Mouse (Mus musculus) CH12.LX (cell line): Measurements from ENCODE around the gene Pmf1. TPM values are rescaled to one million over a fixed set of nuclear protein-coding genes. Genes with fewer than 3 reads are reported as not detected.

Source experiments
- DNase-seq: peaks from one replicate; pipeline ENCODE4 v3.0.0-alpha.2; 2013; ENCODE audit errors: extremely low read depth
- H3K27ac ChIP-seq: 2 replicates; pipeline ENCODE4 v1.5.1; 2012; ENCODE audit warnings: low read depth, mild to moderate bottlenecking, control low read depth, moderate library complexity; ENCODE audit not compliant: insufficient read depth
- H3K27me3 ChIP-seq: replicated peaks from 2 replicates; pipeline ENCODE3; 2012; ENCODE audit warnings: inconsistent platforms
- H3K36me3 ChIP-seq, 2 experiments: replicated peaks in 1 of 2; 2 replicates each; pipeline versions ENCODE3 to v1.6.1; 2012; ENCODE audit warnings: inconsistent platforms in 1 of 2, low read length in 1 of 2, mild to moderate bottlenecking in 1 of 2, mixed read lengths in 1 of 2, moderate library complexity in 1 of 2; ENCODE audit not compliant: control insufficient read depth in 1 of 2, insufficient read depth in 1 of 2
- H3K4me1 ChIP-seq, 2 experiments: 2 replicates each; pipeline ENCODE4 v1.6.1; 2012; ENCODE audit warnings: inconsistent platforms in 1 of 2, moderate library complexity in 1 of 2; ENCODE audit not compliant: insufficient read depth in 2 of 2, control insufficient read depth in 1 of 2
- H3K4me2 ChIP-seq: 2 replicates; pipeline ENCODE4 v1.6.1; 2012; ENCODE audit warnings: low read depth, mild to moderate bottlenecking, control low read depth; ENCODE audit not compliant: poor library complexity, insufficient read depth, severe bottlenecking
- H3K4me3 ChIP-seq, 3 experiments: fragments of 150-350 bp in 1 of 3; sonication (generic) in 1 of 3; replicated peaks in 1 of 3; 2 replicates each; pipeline versions ENCODE3 to v1.5.1; 2011 to 2012; ENCODE audit warnings: low read depth in 2 of 3, low read length in 2 of 3, mild to moderate bottlenecking in 2 of 3, moderate library complexity in 2 of 3, control low read depth in 1 of 3, improper control_type of control experiment in 1 of 3, inconsistent platforms in 1 of 3, mixed read lengths in 1 of 3; ENCODE audit not compliant: poor library complexity in 1 of 3
- H3K79me2 ChIP-seq: replicated peaks from 2 replicates; pipeline ENCODE4 v1.6.1; 2012; ENCODE audit warnings: mild to moderate bottlenecking, moderate library complexity; ENCODE audit not compliant: control insufficient read depth, poor library complexity, insufficient read depth, severe bottlenecking; ENCODE audit errors: extremely low read depth
- H3K9ac ChIP-seq: 2 replicates; pipeline ENCODE4 v1.6.1; 2012; ENCODE audit warnings: low read depth, mild to moderate bottlenecking, control low read depth, moderate library complexity; ENCODE audit not compliant: insufficient read depth
- H3K9me3 ChIP-seq: replicated peaks from 2 replicates; pipeline ENCODE3; 2012; ENCODE audit warnings: low read length, inconsistent platforms, mixed read lengths
- BHLHE40 ChIP-seq: IDR thresholded peaks from 2 replicates; pipeline ENCODE4 v1.6.1; 2011; ENCODE audit warnings: mild to moderate bottlenecking, low read depth, low read length, improper control_type of control experiment
- CHD2 ChIP-seq: IDR thresholded peaks from 2 replicates; pipeline ENCODE4 v1.6.1; 2011; ENCODE audit warnings: low read length, improper control_type of control experiment
- CTCF ChIP-seq, 2 experiments: IDR thresholded peaks in 1 of 2; conservative IDR thresholded peaks in 1 of 2; 2 replicates each; pipeline ENCODE4 v1.5.1; 2011 to 2012; ENCODE audit warnings: low read depth in 2 of 2, low read length in 2 of 2, improper control_type of control experiment in 1 of 2, inconsistent platforms in 1 of 2, mild to moderate bottlenecking in 1 of 2, moderate library complexity in 1 of 2
- E2F4 ChIP-seq: IDR thresholded peaks from 2 replicates; pipeline ENCODE4 v1.6.1; 2011; ENCODE audit warnings: low read depth, low read length, improper control_type of control experiment; ENCODE audit not compliant: insufficient replicate concordance
- ELF1 ChIP-seq: IDR thresholded peaks from 2 replicates; pipeline ENCODE4 v1.6.1; 2014; ENCODE audit warnings: low read depth, mild to moderate bottlenecking, inconsistent platforms, low read length, improper control_type of control experiment
- ETS1 ChIP-seq: conservative IDR thresholded peaks from 2 replicates; pipeline ENCODE4 v1.6.1; 2012; ENCODE audit warnings: low read depth, mild to moderate bottlenecking, inconsistent platforms, low read length, improper control_type of control experiment, moderate library complexity
- GABPA ChIP-seq: IDR thresholded peaks from 2 replicates; pipeline ENCODE4 v1.6.1; 2012; ENCODE audit warnings: low read depth, low read length, improper control_type of control experiment, inconsistent platforms; ENCODE audit not compliant: insufficient replicate concordance
- HCFC1 ChIP-seq: IDR thresholded peaks from 2 replicates; pipeline ENCODE4 v1.6.1; 2012; ENCODE audit warnings: low read depth, mild to moderate bottlenecking, inconsistent platforms, low read length, improper control_type of control experiment
- KAT2A ChIP-seq: IDR thresholded peaks from 2 replicates; pipeline ENCODE4 v1.6.1; 2012; ENCODE audit warnings: low read length, improper control_type of control experiment, inconsistent platforms; ENCODE audit not compliant: insufficient replicate concordance
- MAX ChIP-seq: IDR thresholded peaks from 2 replicates; pipeline ENCODE4 v1.6.1; 2011; ENCODE audit warnings: low read length, improper control_type of control experiment
- MAZ ChIP-seq: IDR thresholded peaks from 2 replicates; pipeline ENCODE4 v1.6.1; 2012; ENCODE audit warnings: low read depth, mild to moderate bottlenecking, inconsistent platforms, low read length, improper control_type of control experiment, moderate library complexity
- MXI1 ChIP-seq: IDR thresholded peaks from 2 replicates; pipeline ENCODE4 v1.6.1; 2011; ENCODE audit warnings: mild to moderate bottlenecking, low read depth, low read length, improper control_type of control experiment
- MYC ChIP-seq: IDR thresholded peaks from 2 replicates; pipeline ENCODE4 v1.6.1; 2011; ENCODE audit warnings: low read depth, mild to moderate bottlenecking, improper control_type of control experiment, low read length
- NELFE ChIP-seq: IDR thresholded peaks from 2 replicates; pipeline ENCODE4 v1.6.1; 2011; ENCODE audit warnings: low read depth, low read length, improper control_type of control experiment
- NRF1 ChIP-seq: IDR thresholded peaks from 2 replicates; pipeline ENCODE4 v1.6.1; 2014; ENCODE audit warnings: low read depth, mild to moderate bottlenecking, inconsistent platforms, low read length, improper control_type of control experiment, moderate library complexity
- POLR2A ChIP-seq: IDR thresholded peaks from 2 replicates; pipeline ENCODE4 v1.6.1; 2011; ENCODE audit warnings: low read depth, mild to moderate bottlenecking, improper control_type of control experiment, low read length
- POLR2AphosphoS2 ChIP-seq: IDR thresholded peaks from 2 replicates; pipeline ENCODE4 v1.6.1; 2011; ENCODE audit warnings: low read depth, low read length, improper control_type of control experiment
- SIN3A ChIP-seq: IDR thresholded peaks from 2 replicates; pipeline ENCODE4 v1.6.1; 2012; ENCODE audit warnings: low read length, improper control_type of control experiment, inconsistent platforms
- TBP ChIP-seq: conservative IDR thresholded peaks from 2 replicates; pipeline ENCODE4 v1.6.1; 2011; ENCODE audit warnings: low read depth, low read length, improper control_type of control experiment
- TCF12 ChIP-seq: IDR thresholded peaks from 2 replicates; pipeline ENCODE4 v1.6.1; 2014; ENCODE audit warnings: low read depth, mild to moderate bottlenecking, inconsistent platforms, low read length, improper control_type of control experiment
- USF1 ChIP-seq: IDR thresholded peaks from 2 replicates; pipeline ENCODE4 v1.6.1; 2014; ENCODE audit warnings: low read depth, mild to moderate bottlenecking, inconsistent platforms, low read length, improper control_type of control experiment
- USF2 ChIP-seq: conservative IDR thresholded peaks from 2 replicates; pipeline ENCODE4 v1.6.1; 2011; ENCODE audit warnings: low read depth, low read length, improper control_type of control experiment
- ZC3H11A ChIP-seq: IDR thresholded peaks from 2 replicates; pipeline ENCODE4 v1.6.1; 2012; ENCODE audit warnings: low read depth, mild to moderate bottlenecking, inconsistent platforms, low read length, improper control_type of control experiment
- ZKSCAN1 ChIP-seq: IDR thresholded peaks from 2 replicates; pipeline ENCODE4 v1.6.1; 2012; ENCODE audit warnings: low read depth, inconsistent platforms, low read length, improper control_type of control experiment, borderline replicate concordance
- ZMIZ1 ChIP-seq: IDR thresholded peaks from 2 replicates; pipeline ENCODE4 v1.6.1; 2012; ENCODE audit warnings: low read depth, mild to moderate bottlenecking, inconsistent platforms, low read length, improper control_type of control experiment
- ZNF384 ChIP-seq: IDR thresholded peaks from 2 replicates; pipeline ENCODE4 v1.6.1; 2012; ENCODE audit warnings: low read depth, low read length, improper control_type of control experiment, inconsistent platforms
- dilution Hi-C: fragments of 300-500 bp; cut with MboI; formaldehyde crosslinking; loops from 2 replicates; pipeline ENCODE4 v1.14.3; 2020; ENCODE audit warnings: low sequenced_read_pairs; ENCODE audit not compliant: extremely low pct_unique_long_range_greater_than_20kb, extremely low pct_ligation_motif_present
- in situ Hi-C: fragments of 300-500 bp; cut with MboI; formaldehyde crosslinking; loops from 3 replicates; pipeline ENCODE4 v1.14.3; 2019; ENCODE audit warnings: low sequenced_read_pairs, low pct_ligation_motif_present, low pct_unique_long_range_greater_than_20kb, mixed read lengths
- polyA plus RNA-seq: library from polyadenylated mRNA; unstranded; fragments of >175 nt; gene quantifications from 2 replicates; pipeline ENCODE4 v1.2.1, GENCODE M21; 2012; ENCODE audit warnings: low read depth; ENCODE audit not compliant: insufficient read length
- total RNA-seq, 2 experiments: library from RNA; depleted of rRNA; stranded (reverse); fragments of 300-350 nt in 1 of 2; fragments of >200 nt in 1 of 2; gene quantifications; 2 replicates each; pipeline ENCODE4 v1.2.3; 2012 to 2014

Pmf1 gene
- total and polyA plus RNA-seq, 3 experiments: 99.9 to 144 (median 104) TPM

GRCm38 (mm10) chr3:88424605-88425329 is 14.6 kb upstream of the Pmf1 start, which contains the start of gene Slc25a44:
Slc25a44 (minus strand) TSS chr3:88425139.
- dilution Hi-C loops (no loop called here), in situ Hi-C loops (no loop called here)
- H3K4me2 ChIP-seq: peak within 1 kb of the TSS; percentile 66
- peak; percentile 99 for DNase-seq
- peaks cover 16% of the 10 kb centered on the region for H3K79me2 ChIP-seq
- H3K27me3 ChIP-seq: no peaks in the 10 kb centered on the region
- H3K9me3 ChIP-seq: no peaks in the 10 kb centered on the region
- H3K4me3 ChIP-seq: peak within 1 kb of the TSS; percentile 74 to 97 (median 85)
- H3K27ac ChIP-seq: no peak within 1 kb of the TSS
- peak within 1 kb of the TSS; percentile 72 for H3K9ac ChIP-seq
- TF ChIP-seq SIN3A (peak; percentile 85), USF1 (peak; percentile 60), ELF1 (peak; percentile 77), CTCF (conservative IDR thresholded peaks at IDR 0.05 in 1 of 2, IDR thresholded peaks at IDR 0.05 in 1 of 2; ENCODE audit: low read depth in 2 of 2, low read length in 2 of 2) (no peak), BHLHE40 (0 out of 2 replicates have a peak, but pooled peaks have one; percentile 19), MAZ (peak; percentile 78; the same call in 1 of the 2 replicates), GABPA (no peak; the same call in 1 of the 2 replicates), NELFE (peak; percentile 81), POLR2AphosphoS2 (no peak), NRF1 (peak; percentile 69), E2F4 (no peak), POLR2A (peak; percentile 86), MXI1 (peak; percentile 82), HCFC1 (peak; percentile 92), ZNF384 (no peak), TCF12 (0 out of 2 replicates have a peak, but pooled peaks have one; percentile 23), USF2 (peak; percentile 65), ZMIZ1 (peak; percentile 60; the same call in 1 of the 2 replicates), MYC (peak; percentile 33), KAT2A (peak; percentile 87; the same call in 1 of the 2 replicates), ZC3H11A (no peak), TBP (peak; percentile 74; the same call in 1 of the 2 replicates), MAX (peak; percentile 82; the same call in 1 of the 2 replicates), ETS1 (no peak), ZKSCAN1 (no peak), CHD2 (peak; percentile 47; the same call in 1 of the 2 replicates)
- TF ChIP-seq, all 38 proteins: peak for 18
- Histone ChIP-seq H3K36me3 (peaks cover 16 to 27% of the 10 kb centered on the region in 2 experiments), H3K4me1 (peaks cover 5 to 32% of the 10 kb centered on the region in 2 experiments; a peak in 3 of 4 replicates)
